Mouse (Mus musculus) hindbrain, embryonic 12.5 days (tissue): ENCODE measurements around the gene Lzic. TPM values are rescaled to one million over a fixed set of nuclear protein-coding genes. Genes with fewer than 3 reads are reported as not detected.

ENCODE experiments used
- ATAC-seq: fragments of 200-750 bp; cut with Nextera tagmentation; 2 replicates; pipeline ENCODE4 v1.8.0; 2017; ENCODE audit warnings: moderate TSS enrichment; ENCODE audit not compliant: low FRiP score
- H3K27ac ChIP-seq: fragments of 300-500 bp; sonication (generic); 2 replicates; pipeline ENCODE4 v1.5.1; 2016; ENCODE audit warnings: mild to moderate bottlenecking
- H3K27me3 ChIP-seq: fragments of 300-500 bp; sonication (generic); 2 replicates; pipeline ENCODE4 v1.6.1; 2016; ENCODE audit warnings: mild to moderate bottlenecking
- H3K36me3 ChIP-seq: fragments of 300-500 bp; sonication (generic); 2 replicates; pipeline ENCODE4 v1.6.1; 2016; ENCODE audit warnings: mild to moderate bottlenecking
- H3K4me1 ChIP-seq: fragments of 300-500 bp; sonication (generic); 2 replicates; pipeline ENCODE4 v1.6.1; 2016
- H3K4me2 ChIP-seq: fragments of 300-500 bp; sonication (generic); replicated peaks from 2 replicates; pipeline ENCODE4 v1.6.1; 2016; ENCODE audit warnings: mild to moderate bottlenecking
- H3K4me3 ChIP-seq: fragments of 300-500 bp; sonication (generic); 2 replicates; pipeline ENCODE4 v1.5.1; 2016; ENCODE audit warnings: mild to moderate bottlenecking
- H3K9ac ChIP-seq: fragments of 300-500 bp; sonication (generic); 2 replicates; pipeline ENCODE4 v1.6.1; 2016; ENCODE audit warnings: mild to moderate bottlenecking, moderate library complexity
- H3K9me3 ChIP-seq: fragments of 300-500 bp; sonication (generic); replicated peaks from 2 replicates; pipeline ENCODE4 v1.6.1; 2016; ENCODE audit warnings: mild to moderate bottlenecking
- WGBS: fragments of 180-500 bp; shearing (Covaris S2); methylation state at CpG from one replicate; pipeline ENCODE4 v1.1.7; 2016; 5-methylcytosine and 5-hydroxymethylcytosine counted together
- microRNA-seq: library from miRNA; unstranded; fragments of <30 nt; microRNA quantifications from one replicate; pipeline ENCODE4, GENCODE M21; 2017
- polyA plus RNA-seq: library from polyadenylated mRNA; unstranded; fragments of >200 nt; fragmentation: Nextera tagmentation; extraction: Ambion mirVana; gene quantifications from 2 replicates; pipeline ENCODE4 v1.2.1, GENCODE M21; 2016

Gene Lzic
- polyA plus RNA-seq, 1 experiment from 2014 or later: 46.8 TPM

GRCm38 (mm10) chr4:149542431-149542830 is 57.4 kb downstream of the Lzic start:
- no peak overlapping the region for H3K4me3 ChIP-seq
- 78% methylated on average over 12 of the region's 12 CpGs for WGBS
- ATAC-seq: no peak
- H3K27ac ChIP-seq: no peak overlapping the region
- H3K27me3 ChIP-seq: no peaks in the 10 kb centered on the region
- H3K4me1 ChIP-seq: peaks cover 6% of the 10 kb centered on the region; the same call in 1 of the 2 replicates
- no peak overlapping the region; the same call in 1 of the 2 replicates for H3K9ac ChIP-seq
- peaks cover 22% of the 10 kb centered on the region for H3K36me3 ChIP-seq
- no peaks in the 10 kb centered on the region for H3K9me3 ChIP-seq
- no peak overlapping the region for H3K4me2 ChIP-seq

GRCm38 (mm10) chr4:149542927-149543553 is 58.0 kb downstream of the Lzic start:
- no peaks in the 10 kb centered on the region for H3K27me3 ChIP-seq
- H3K36me3 ChIP-seq: peaks cover 27% of the 10 kb centered on the region
- no peak overlapping the region for H3K4me3 ChIP-seq
- peak overlapping the region; percentile 15; the same call in 1 of the 2 replicates for H3K9ac ChIP-seq
- 48% methylated on average over 10 of the region's 10 CpGs for WGBS
- H3K4me1 ChIP-seq: peaks cover 6% of the 10 kb centered on the region; the same call in 1 of the 2 replicates
- no peaks in the 10 kb centered on the region for H3K9me3 ChIP-seq
- no peak overlapping the region for H3K27ac ChIP-seq
- no peak overlapping the region for H3K4me2 ChIP-seq
- ATAC-seq: no peak

- no peak overlapping the region for H3K9ac ChIP-seq
- no peak overlapping the region for H3K4me3 ChIP-seq
- ATAC-seq: no peak
- peaks cover 8% of the 10 kb centered on the region; the same call in 1 of the 2 replicates for H3K4me1 ChIP-seq
- H3K27ac ChIP-seq: no peak overlapping the region
- H3K4me2 ChIP-seq: no peak overlapping the region
- 86% methylated on average over 8 of the region's 8 CpGs for WGBS
- H3K9me3 ChIP-seq: no peaks in the 10 kb centered on the region
- no peaks in the 10 kb centered on the region for H3K27me3 ChIP-seq
- H3K36me3 ChIP-seq: peaks cover 31% of the 10 kb centered on the region
These were observed 59.9 kb downstream of the Lzic start for GRCm38 (mm10) chr4:149544892-149545291.

Small RNAs within 50 kb of the gene (microRNA-seq; reads per million reads assigned to microRNA genes)
- gene Mir5616: not detected

Other genes starting within 250 kb of the Lzic start
- 139 and 140 TPM in 2 replicates for gene Kif1b, start 177.5 kb upstream of the Lzic start, polyA plus RNA-seq
- 82.8 and 92.7 TPM in 2 replicates for gene Ube4b, start 58.5 kb upstream of the Lzic start, polyA plus RNA-seq
- gene Rbp7, start 30.3 kb upstream of the Lzic start, polyA plus RNA-seq: not detected in 2 replicates
- 0.37 and 0.40 TPM in 2 replicates for gene Tmem274, start 7.9 kb upstream of the Lzic start, polyA plus RNA-seq
- 12.1 and 13.8 TPM in 2 replicates for gene Nmnat1, start within 50 bp of the Lzic start, polyA plus RNA-seq
- 79.0 and 87.1 TPM in 2 replicates for gene Ctnnbip1, start 33.0 kb downstream of the Lzic start, polyA plus RNA-seq
- 135 and 138 TPM in 2 replicates for gene Clstn1, start 101.2 kb downstream of the Lzic start, polyA plus RNA-seq
- 16.9 and 19.6 TPM in 2 replicates for gene Pik3cd, start 217.3 kb downstream of the Lzic start, polyA plus RNA-seq